Mouse (Mus musculus): ENCODE measurements at regions not wholly inside any gene's neighbourhood (a gene's known extent, or its start where the extent isn't known, plus 50 kb on each side); places are given as distances from the start of the nearest gene placed in this dataset.

DNA sequence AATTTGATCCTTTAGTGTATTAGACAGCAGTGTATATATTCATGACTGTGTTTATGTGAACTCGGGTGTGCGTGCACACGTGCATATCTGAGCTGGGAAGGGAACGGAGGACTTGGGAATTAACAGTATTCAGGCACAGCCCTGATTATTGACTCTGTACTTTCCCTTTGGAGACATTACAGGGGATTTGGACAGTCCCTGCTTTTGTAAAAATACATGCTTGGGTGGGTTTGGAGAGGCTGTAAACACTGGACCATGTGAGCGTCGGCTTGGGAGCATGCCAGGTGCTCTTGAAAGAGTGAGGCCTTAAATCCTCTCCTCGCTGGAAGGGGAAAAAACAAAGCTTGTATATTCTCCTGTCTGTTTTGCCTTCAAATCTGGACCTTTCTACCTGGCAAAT lies 167.2 kb upstream of the Maf start:
- no peaks in the 10 kb centered on the region; the same call in 1 of the 2 replicates for H3K4me1 ChIP-seq (replicated peaks; ENCODE audit: control insufficient read depth, insufficient read depth, low read length)
- WGBS, result 56% methylated on average over 7 of the region's 7 CpGs
- no peaks in the 10 kb centered on the region for H3K27me3 ChIP-seq (replicated peaks; ENCODE audit: control insufficient read depth, insufficient read depth, low read length)
- no peak for TF ChIP-seq CTCF (IDR thresholded peaks at IDR 0.05; ENCODE audit: low read depth)
- H3K9ac ChIP-seq (ENCODE audit: low read depth, low read length), result no peak overlapping the region
- H3K27ac ChIP-seq (ENCODE audit: low read depth, low read length), result no peak overlapping the region
- H3K36me3 ChIP-seq (ENCODE audit: control insufficient read depth, insufficient read depth), result no peaks in the 10 kb centered on the region
- H3K4me3 ChIP-seq (ENCODE audit: low read depth, low read length), result no peak overlapping the region
- no peaks in the 10 kb centered on the region for H3K9me3 ChIP-seq (ENCODE audit: control insufficient read depth)
- H3K4me2 ChIP-seq (replicated peaks; ENCODE audit: low read depth), result no peak overlapping the region
- ATAC-seq, result no peak

GRCm38 (mm10) chr8:115871381-115871780 lies 163.8 kb upstream of the Maf start:
- H3K4me3 ChIP-seq (ENCODE audit: low read depth, low read length), result no peak overlapping the region
- ATAC-seq, result no peak
- no peak overlapping the region for H3K9ac ChIP-seq (ENCODE audit: low read depth, low read length)
- no peak overlapping the region for H3K4me2 ChIP-seq (replicated peaks; ENCODE audit: low read depth)
- no peak overlapping the region for H3K27ac ChIP-seq (ENCODE audit: low read depth, low read length)
- no peaks in the 10 kb centered on the region for H3K36me3 ChIP-seq (ENCODE audit: control insufficient read depth, insufficient read depth)
- no peaks in the 10 kb centered on the region for H3K27me3 ChIP-seq (replicated peaks; ENCODE audit: control insufficient read depth, insufficient read depth, low read length)
- H3K4me1 ChIP-seq (replicated peaks; ENCODE audit: control insufficient read depth, insufficient read depth, low read length), result no peaks in the 10 kb centered on the region; the same call in 1 of the 2 replicates
- TF ChIP-seq CTCF (IDR thresholded peaks at IDR 0.05; ENCODE audit: low read depth), result no peak
- H3K9me3 ChIP-seq (ENCODE audit: control insufficient read depth), result no peaks in the 10 kb centered on the region
- 74% methylated on average over 5 of the region's 5 CpGs for WGBS

GRCm38 (mm10) chr8:115861381-115861780 lies 153.8 kb upstream of the Maf start:
- Histone ChIP-seq H3K27me3 (replicated peaks; ENCODE audit: control insufficient read depth, insufficient read depth, low read length) (no peaks in the 10 kb centered on the region), H3K4me2 (replicated peaks; ENCODE audit: low read depth) (no peak overlapping the region), H3K4me1 (replicated peaks; ENCODE audit: control insufficient read depth, insufficient read depth, low read length) (no peaks in the 10 kb centered on the region), H3K27ac (ENCODE audit: low read depth, low read length) (no peak overlapping the region), H3K9me3 (ENCODE audit: control insufficient read depth) (no peaks in the 10 kb centered on the region), H3K9ac (ENCODE audit: low read depth, low read length) (no peak overlapping the region), H3K36me3 (ENCODE audit: control insufficient read depth, insufficient read depth) (no peaks in the 10 kb centered on the region), H3K4me3 (ENCODE audit: low read depth, low read length) (no peak overlapping the region)
- WGBS, result 71% methylated on average over 3 of the region's 3 CpGs
- no peak for TF ChIP-seq CTCF (IDR thresholded peaks at IDR 0.05; ENCODE audit: low read depth)
- ATAC-seq, result no peak

DNA sequence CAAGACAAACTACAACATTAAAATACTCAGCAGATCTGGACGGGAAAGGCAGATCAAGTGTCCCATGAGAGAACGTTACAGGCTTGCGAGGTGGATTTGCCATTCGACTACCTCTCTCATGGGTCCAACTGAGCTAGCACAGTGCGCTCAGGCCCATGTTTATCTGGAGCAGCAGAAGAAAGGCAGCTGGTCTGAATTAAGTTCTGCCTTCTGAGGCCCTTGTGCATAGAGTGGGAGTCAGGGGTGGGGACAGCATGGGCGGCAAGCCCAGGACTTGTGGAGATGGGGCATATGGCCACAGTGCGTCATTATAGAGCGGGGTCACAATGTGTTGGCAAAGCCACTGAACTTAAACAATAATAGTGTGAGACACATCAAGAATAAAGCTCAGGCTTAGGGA lies 151.8 kb upstream of the Maf start:
- no peaks in the 10 kb centered on the region for H3K9me3 ChIP-seq (ENCODE audit: control insufficient read depth)
- no peaks in the 10 kb centered on the region for H3K36me3 ChIP-seq (ENCODE audit: control insufficient read depth, insufficient read depth)
- H3K9ac ChIP-seq (ENCODE audit: low read depth, low read length), result no peak overlapping the region
- no peak for TF ChIP-seq CTCF (IDR thresholded peaks at IDR 0.05; ENCODE audit: low read depth)
- H3K4me3 ChIP-seq (ENCODE audit: low read depth, low read length), result no peak overlapping the region
- WGBS, result 75% methylated on average over 8 of the region's 8 CpGs
- no peaks in the 10 kb centered on the region for H3K27me3 ChIP-seq (replicated peaks; ENCODE audit: control insufficient read depth, insufficient read depth, low read length)
- H3K27ac ChIP-seq (ENCODE audit: low read depth, low read length), result no peak overlapping the region
- ATAC-seq, result no peak
- no peak overlapping the region for H3K4me2 ChIP-seq (replicated peaks; ENCODE audit: low read depth)
- no peaks in the 10 kb centered on the region for H3K4me1 ChIP-seq (replicated peaks; ENCODE audit: control insufficient read depth, insufficient read depth, low read length)

- Histone ChIP-seq H3K4me3 (ENCODE audit: low read depth, low read length) (no peak overlapping the region), H3K27me3 (replicated peaks; ENCODE audit: control insufficient read depth, insufficient read depth, low read length) (no peaks in the 10 kb centered on the region), H3K36me3 (ENCODE audit: control insufficient read depth, insufficient read depth) (no peaks in the 10 kb centered on the region), H3K9me3 (ENCODE audit: control insufficient read depth) (no peaks in the 10 kb centered on the region), H3K27ac (ENCODE audit: low read depth, low read length) (no peak overlapping the region), H3K9ac (ENCODE audit: low read depth, low read length) (no peak overlapping the region), H3K4me1 (replicated peaks; ENCODE audit: control insufficient read depth, insufficient read depth, low read length) (no peaks in the 10 kb centered on the region), H3K4me2 (replicated peaks; ENCODE audit: low read depth) (no peak overlapping the region)
- ATAC-seq, result no peak
- 88% methylated on average over 10 of the region's 10 CpGs for WGBS
- TF ChIP-seq CTCF (IDR thresholded peaks at IDR 0.05; ENCODE audit: low read depth), result no peak
Measured at GRCm38 (mm10) chr8:115856816-115857215, 149.2 kb upstream of the Maf start.

DNA sequence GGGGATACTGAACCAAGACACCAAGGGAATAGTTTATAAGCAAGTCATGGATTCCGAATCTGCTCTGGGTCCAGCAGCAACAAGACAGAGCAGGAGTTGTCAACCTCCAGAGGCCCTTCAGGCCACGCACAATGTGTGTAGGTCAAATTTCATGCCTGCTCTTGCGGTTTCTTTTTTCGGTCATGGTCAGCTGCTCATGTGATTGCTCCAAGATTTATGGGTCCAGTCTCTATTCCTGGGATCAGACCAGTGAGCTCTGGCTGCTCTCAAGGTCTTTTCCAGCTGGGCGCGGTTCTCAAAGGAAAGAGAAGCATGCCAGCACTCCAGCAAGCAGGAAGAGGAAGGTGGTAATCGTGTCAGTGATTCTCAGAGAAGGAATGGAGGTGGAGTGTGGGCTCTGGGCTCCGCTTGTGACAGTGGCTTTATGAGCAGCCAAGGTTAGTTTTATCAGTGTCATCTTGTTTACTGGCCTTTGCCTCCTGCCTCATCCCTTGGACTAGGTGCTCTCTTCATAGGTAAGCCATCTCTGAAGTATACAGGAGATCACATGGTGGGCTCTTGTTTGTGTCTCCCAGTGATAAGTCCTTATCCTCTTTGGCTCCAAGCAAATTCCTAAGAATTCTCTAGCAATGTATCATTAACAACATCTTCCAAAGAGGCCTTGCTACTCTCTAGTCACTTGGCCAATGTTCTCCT lies 148.5 kb upstream of the Maf start:
- ATAC-seq, result peak; percentile 31; the same call in 1 of the 2 replicates
- H3K27ac ChIP-seq (ENCODE audit: low read depth, low read length), result no peak overlapping the region; the same call in 1 of the 2 replicates
- 65% methylated on average over 8 of the region's 8 CpGs for WGBS

More for the DNA sequence above, 148.5 kb upstream of the Maf start:
- H3K36me3 ChIP-seq (ENCODE audit: control insufficient read depth, insufficient read depth), result no peaks in the 10 kb centered on the region
- H3K9me3 ChIP-seq (ENCODE audit: control insufficient read depth), result no peaks in the 10 kb centered on the region
- H3K9ac ChIP-seq (ENCODE audit: low read depth, low read length), result no peak overlapping the region
- no peak overlapping the region for H3K4me2 ChIP-seq (replicated peaks; ENCODE audit: low read depth)
- no peaks in the 10 kb centered on the region for H3K4me1 ChIP-seq (replicated peaks; ENCODE audit: control insufficient read depth, insufficient read depth, low read length)
- H3K4me3 ChIP-seq (ENCODE audit: low read depth, low read length), result no peak overlapping the region
- H3K27me3 ChIP-seq (replicated peaks; ENCODE audit: control insufficient read depth, insufficient read depth, low read length), result no peaks in the 10 kb centered on the region
- TF ChIP-seq CTCF (IDR thresholded peaks at IDR 0.05; ENCODE audit: low read depth), result no peak

Measured in intestine, postnatal 0 days (tissue).